Mouse (Mus musculus): ENCODE measurements at regions not wholly inside any gene's neighbourhood (a gene's known extent, or its start where the extent isn't known, plus 50 kb on each side); places are given as distances from the start of the nearest gene placed in this dataset.

- CTCF ChIA-PET = interaction anchor here in 3 of 4 experiments (0.6 to 2.9 kb wide), 6 partner anchors 376 to 1158 kb away, joined by 3 to 33 read pairs (median 6); no protein-coding TSS in a partner anchor
These were observed 324.0 kb downstream of the Mtx2 start for GRCm38 (mm10) chr2:75149562-75149961.

DNA sequence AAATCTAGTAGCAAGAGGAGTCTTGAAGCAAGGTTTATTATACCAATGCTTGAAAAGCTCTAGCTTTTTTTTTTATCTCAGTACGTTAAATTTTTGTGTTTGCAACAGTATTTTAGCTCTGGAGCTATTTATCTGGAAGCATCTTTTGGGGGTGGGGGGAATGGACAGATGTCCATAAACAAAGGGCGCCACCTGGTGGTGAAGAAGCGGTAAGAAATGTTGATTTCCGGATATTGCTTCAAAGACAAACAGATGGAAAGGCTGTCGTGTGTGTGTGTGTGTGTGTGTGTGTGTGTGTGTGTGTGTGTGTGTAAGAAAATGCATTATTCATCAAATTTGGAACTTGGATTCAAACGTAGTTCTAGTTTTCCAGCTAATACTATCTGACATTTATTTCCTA is 325.4 kb downstream of the Mtx2 start:
- ChIA-PET CTCF (interaction anchor here (0.5 to 2.9 kb wide), 90 partner anchors 9 to 1968 kb away, joined by 3 to 33 read pairs (median 4); partner anchors contain the start of genes Hoxd3 (in 2 of the 4), Hoxd4 (in 2 of the 4), Hoxd10 (in 1 of the 4) and Hoxd8 (in 1 of the 4)), POLR2A (interaction anchor here in 3 of 4 experiments (0.7 to 1.1 kb wide), 6 partner anchors 10 to 439 kb away, joined by 3 read pairs; no protein-coding TSS in a partner anchor)

More at GRCm38 (mm10) chr2:75149562-75149961, 324.0 kb downstream of the Mtx2 start:
- POLR2A ChIA-PET = interaction anchor here in 1 of 4 experiments (0.6 kb wide), 1 partner anchor 751 kb away, joined by 3 read pairs; no protein-coding TSS in a partner anchor

GRCm38 (mm10) chr2:75151519-75151918 is 325.9 kb downstream of the Mtx2 start:
- ChIA-PET POLR2A (interaction anchor here in 1 of 4 experiments (1.1 kb wide), 1 partner anchor 10 kb away, joined by 3 read pairs; no protein-coding TSS in a partner anchor), CTCF (interaction anchor here (0.6 to 2.9 kb wide), 14 partner anchors 14 to 460 kb away, joined by 3 to 33 read pairs (median 5); partner anchors contain the start of genes Hoxd10 (in 1 of the 4) and Mtx2 (in 1 of the 4))

DNA sequence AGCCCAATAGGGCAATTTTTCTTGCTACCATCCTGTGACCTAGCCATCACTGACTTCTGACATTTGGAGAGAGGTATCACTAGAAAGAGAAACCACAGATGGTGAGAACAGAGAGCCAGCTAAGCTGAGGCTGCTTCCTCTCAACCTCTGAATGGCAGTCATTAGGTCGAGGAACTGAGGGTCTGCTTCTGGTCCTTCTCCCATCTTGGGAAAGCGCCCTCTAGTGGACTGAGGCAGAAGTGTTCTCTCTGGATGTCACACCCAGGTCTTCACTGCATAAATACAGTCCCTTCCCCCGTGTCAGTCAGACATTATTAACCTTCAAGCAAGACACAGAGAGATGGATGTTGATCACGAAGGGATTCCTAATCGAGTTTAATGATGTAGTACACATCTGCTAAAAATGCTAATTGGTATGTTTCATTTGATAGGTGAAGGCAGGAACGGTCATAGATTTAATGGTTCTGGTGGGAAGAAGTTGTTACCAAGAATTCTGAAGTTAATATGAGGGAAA is 326.9 kb downstream of the Mtx2 start:
- CTCF ChIA-PET = interaction anchor here in 3 of 4 experiments (0.6 to 2.9 kb wide), 13 partner anchors 15 to 461 kb away, joined by 3 to 33 read pairs (median 4); partner anchors contain the start of gene Hoxd10 (in 1 of the 3)
- POLR2A ChIA-PET = no interaction called here

DNA sequence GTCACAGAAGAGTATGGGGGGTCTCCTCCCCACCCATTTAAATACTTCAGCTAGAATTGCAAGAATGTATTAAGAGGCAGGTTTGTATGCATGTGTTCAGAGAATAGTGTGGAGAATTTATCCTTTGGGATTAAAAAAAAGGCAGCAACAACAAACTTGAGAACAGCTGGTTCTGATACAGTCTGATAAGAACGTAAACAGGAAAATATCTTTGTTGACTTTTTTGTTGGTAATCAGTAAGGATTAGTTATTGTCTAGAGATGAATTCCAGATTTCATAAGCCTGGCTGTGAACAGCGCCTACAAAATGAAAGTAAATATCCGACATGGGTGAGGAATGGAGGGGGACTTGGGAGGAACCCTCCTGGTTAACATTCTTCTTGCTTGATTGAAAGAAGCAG is 328.8 kb downstream of the Mtx2 start:
- ChIA-PET CTCF (interaction anchor here in 1 of 4 experiments (1.2 kb wide), 1 partner anchor 17 kb away, joined by 3 read pairs; no protein-coding TSS in a partner anchor), POLR2A (no interaction called here)

DNA sequence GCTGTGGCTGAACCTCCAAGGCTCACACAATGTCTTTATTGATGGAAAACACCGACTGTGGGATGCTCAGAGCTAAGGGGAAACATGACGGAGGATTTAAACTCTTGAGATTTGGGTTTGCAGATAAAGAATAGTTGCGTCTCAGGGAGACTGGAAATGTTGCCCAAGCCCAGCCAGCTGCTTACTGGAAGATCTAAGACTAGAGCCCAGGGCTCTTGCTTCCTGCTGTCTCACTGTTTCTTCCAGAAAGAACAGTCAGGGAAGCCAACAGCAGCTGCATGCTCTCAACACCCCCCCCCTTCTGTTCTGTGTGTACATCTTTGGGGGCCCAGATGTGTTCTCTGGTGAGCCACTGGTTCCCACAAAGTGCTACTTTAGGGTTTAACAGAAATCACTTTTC is 333.0 kb downstream of the Mtx2 start:
- ChIA-PET CTCF (no interaction called here), POLR2A (interaction anchor here in 1 of 4 experiments (0.6 kb wide), 1 partner anchor 26 kb away, joined by 3 read pairs; no protein-coding TSS in a partner anchor)

DNA sequence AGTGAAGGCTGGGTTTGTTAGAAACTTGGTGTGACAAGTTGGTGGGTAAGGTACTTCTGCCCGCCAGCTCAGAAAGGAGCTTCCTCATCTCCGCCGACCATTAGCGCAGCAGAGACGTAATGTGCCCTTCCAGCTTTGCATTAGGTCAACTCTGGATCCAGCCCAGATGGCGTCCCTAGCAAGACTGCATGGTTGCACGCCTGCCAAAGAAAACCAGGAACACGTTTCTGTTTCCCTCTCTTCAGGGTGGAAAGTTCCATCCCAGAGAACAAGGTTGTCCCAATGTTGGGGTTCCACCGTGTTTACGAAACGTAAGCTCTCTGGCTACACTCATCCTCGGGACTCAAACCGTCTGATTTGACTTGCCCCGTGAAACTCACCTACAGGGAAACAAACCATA is 335.5 kb downstream of the Mtx2 start:
- POLR2A ChIA-PET = interaction anchor here in 1 of 4 experiments (1.5 kb wide), 1 partner anchor 10 kb away, joined by 3 read pairs; no protein-coding TSS in a partner anchor
- CTCF ChIA-PET = interaction anchor here in 1 of 4 experiments (0.7 kb wide), 1 partner anchor 10 kb away, joined by 3 read pairs; no protein-coding TSS in a partner anchor

GRCm38 (mm10) chr2:75164987-75165386 is 339.4 kb downstream of the Mtx2 start:
- ChIA-PET POLR2A (no interaction called here), CTCF (no interaction called here)

- ChIA-PET CTCF (no interaction called here), POLR2A (interaction anchor here in 1 of 4 experiments (0.5 kb wide), 1 partner anchor 293 kb away, joined by 3 read pairs; no protein-coding TSS in a partner anchor)
These were observed 350.7 kb downstream of the Mtx2 start for GRCm38 (mm10) chr2:75176267-75176666.

DNA sequence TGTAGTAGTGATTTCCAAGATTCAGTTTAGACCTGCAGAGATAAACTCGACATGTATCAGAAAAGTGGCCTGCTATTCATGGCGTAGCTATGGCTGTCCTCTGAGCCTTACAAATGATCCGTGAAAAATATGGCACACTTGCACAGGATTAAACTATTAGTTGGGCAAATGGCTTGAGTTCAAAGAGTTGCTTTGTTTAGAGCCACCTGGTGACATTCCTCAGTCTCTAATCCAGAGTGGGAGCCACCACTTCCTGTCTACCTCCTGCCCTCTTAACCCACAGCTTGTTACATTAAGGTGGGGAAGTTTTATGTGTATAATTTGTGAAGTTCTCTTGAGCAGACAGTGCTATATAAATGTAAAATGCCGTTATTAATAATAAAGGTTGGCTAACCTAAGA is 357.7 kb downstream of the Mtx2 start:
- ChIA-PET CTCF (no interaction called here), POLR2A (interaction anchor here in 1 of 4 experiments (0.6 kb wide), 1 partner anchor 12 kb away, joined by 3 read pairs; no protein-coding TSS in a partner anchor)

GRCm38 (mm10) chr2:75202587-75203220 is 377.1 kb downstream of the Mtx2 start:
- CTCF ChIA-PET = no interaction called here
- POLR2A ChIA-PET = no interaction called here

DNA sequence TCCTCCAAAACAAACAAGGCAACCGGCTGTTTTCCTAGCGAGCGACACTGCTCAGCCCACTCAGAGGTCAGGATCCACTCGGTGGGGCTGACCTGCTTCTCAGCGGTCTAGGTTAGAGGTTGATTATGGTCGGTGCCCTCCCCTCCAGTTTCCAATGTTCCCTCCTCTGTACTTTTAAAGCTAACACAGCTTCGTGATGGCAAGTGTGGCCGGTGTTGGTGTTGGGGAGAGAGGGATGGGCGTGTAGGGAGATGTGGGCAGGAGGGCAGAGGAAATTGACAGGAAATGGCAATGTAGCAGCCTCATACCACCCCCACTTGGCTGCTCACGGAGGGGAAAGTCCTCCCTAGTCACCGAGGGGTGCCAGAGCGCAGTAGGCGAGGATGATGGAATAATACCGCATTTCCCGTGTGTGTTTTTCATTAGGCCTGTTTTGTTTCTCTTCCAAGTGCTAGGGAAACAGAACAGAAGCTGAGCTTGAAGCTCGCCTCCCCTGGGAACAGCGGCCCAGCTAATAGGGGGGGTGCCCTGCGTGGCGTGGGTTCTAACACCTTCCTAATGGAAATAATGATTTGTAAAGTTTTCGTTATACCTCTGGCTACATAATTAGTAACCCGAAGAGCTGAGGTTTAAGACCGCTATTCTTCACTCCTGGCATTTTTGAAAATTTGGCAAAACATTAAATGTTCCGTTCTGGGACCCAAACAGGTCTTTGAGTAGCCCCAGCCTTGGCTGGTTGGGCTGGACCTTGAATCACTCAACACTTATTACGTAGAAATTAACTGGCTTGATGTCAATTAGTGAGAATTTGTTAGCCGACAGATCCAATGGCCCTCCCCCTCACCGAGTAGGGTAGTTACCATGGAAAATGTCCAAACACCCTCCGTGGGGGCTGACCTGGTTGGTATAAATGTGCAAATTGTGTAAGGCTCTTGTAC is 383.5 kb downstream of the Mtx2 start:
- ChIA-PET CTCF (interaction anchor here in 2 of 4 experiments (0.5 to 0.6 kb wide), 2 partner anchors 154 to 357 kb away, joined by 3 to 4 read pairs; no protein-coding TSS in a partner anchor), POLR2A (interaction anchor here in 1 of 4 experiments (0.5 kb wide), 1 partner anchor 375 kb away, joined by 3 read pairs; no protein-coding TSS in a partner anchor)

DNA sequence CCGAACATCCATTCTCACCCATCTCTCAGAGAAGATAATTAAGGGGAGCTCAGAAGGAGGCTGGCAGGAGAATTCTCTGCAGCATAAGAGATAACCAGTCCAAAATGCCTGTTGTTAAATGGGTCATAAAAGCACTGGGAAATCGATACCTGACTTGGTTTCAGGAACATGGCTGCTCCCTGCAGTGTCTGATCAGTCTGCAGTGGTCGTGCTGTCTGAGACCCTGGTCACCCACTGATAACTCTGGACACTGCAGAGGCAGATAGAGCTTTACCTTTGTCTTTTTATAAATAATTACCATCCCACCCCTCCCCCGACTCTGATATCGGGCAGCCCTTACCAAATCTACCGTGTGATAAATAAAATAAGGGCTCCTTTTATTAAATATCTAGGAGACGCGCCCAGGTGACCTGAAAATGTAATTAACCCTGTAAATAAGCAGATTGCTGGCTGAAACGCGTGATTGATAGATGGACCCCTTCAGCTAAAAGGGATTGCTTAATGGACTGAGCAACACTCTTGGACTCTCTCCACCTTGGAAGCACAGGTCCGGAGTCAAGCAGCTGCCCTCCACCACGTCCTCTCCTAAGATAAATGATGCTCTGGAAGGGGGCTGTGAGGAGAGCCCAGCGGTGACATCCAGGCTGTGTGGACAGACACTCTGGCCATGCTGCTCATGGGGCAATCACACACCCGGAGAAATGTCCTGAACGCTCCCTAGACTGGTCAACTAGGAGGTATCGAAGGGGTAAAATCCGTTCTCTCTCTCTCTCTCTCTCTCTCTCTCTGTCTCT is 384.4 kb downstream of the Mtx2 start:
- POLR2A ChIA-PET = interaction anchor here in 1 of 4 experiments (0.5 kb wide), 1 partner anchor 374 kb away, joined by 3 read pairs; no protein-coding TSS in a partner anchor
- CTCF ChIA-PET = no interaction called here

GRCm38 (mm10) chr2:75216931-75217330 is 391.3 kb downstream of the Mtx2 start:
- ChIA-PET POLR2A (interaction anchor here in 2 of 4 experiments (0.5 to 0.7 kb wide), 2 partner anchors 408 to 548 kb away, joined by 3 read pairs; no protein-coding TSS in a partner anchor), CTCF (no interaction called here)

- ChIA-PET CTCF (no interaction called here), POLR2A (no interaction called here)
These were observed 395.3 kb downstream of the Mtx2 start for GRCm38 (mm10) chr2:75220775-75221359.

- CTCF ChIA-PET = no interaction called here
- POLR2A ChIA-PET = no interaction called here
These were observed 398.8 kb downstream of the Mtx2 start for GRCm38 (mm10) chr2:75224443-75224842.

DNA sequence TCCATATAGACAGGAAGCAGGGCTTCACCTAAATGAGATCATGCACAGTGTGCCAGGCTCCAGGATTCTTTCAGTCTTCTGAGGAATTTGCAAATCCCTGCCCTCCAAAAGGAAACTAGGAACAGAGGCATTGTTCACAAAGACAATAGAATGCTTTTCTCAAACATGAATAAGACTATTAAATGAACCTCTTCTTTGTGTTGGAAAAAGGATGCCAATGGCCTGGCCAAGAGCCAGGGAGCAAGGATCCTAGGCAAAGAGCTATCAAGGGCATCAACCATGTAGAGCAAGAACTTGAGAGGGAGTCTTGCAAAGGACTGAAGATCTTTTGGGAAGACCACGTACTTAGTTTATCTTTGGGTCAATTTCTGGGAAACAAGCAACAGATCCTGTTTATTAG is 415.4 kb downstream of the Mtx2 start:
- ChIA-PET CTCF (no interaction called here), POLR2A (no interaction called here)
